Mouse (Mus musculus): ENCODE measurements at regions not wholly inside any gene's neighbourhood (a gene's known extent, or its start where the extent isn't known, plus 50 kb on each side); places are given as distances from the start of the nearest gene placed in this dataset.
A peak's percentile ranks its signal among the peaks of the same experiment; 100 is the strongest.

DNA sequence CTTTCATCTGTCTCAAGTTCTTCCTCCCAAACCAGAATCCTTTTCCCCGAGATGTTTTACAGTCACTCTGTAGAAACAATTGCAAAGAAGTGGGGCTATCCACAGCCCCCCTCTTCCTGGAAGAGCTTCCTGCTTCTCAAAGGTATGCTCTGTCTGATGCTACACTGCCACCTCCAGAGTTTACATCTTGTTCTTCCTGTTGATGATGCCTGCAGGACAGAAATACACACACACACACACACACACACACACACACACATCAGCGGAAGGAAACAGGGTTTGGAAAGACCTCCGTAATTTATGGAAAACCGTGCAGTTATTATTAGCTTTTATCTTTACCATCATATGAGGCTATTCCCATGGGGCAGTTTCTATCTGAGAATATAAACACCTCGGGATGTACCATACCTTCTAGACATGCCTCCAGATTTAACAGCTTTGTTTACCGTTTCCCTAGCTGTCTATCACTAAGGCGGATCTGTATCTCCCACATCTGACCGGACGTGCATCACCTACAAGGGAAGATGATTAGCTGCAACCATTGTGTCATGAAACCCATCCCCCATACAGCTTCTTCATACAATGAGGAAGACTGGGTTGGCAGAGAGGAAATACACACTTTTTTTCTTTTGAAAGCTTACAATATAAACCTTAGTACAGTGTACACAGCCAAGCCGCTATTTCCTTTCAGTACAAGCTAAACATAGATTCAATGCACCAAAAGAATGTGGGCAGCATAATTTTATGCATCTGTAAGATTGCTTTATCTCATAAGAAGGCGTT lies 288.6 kb downstream of the Plk2 start:
- no peak for DNase-seq (ENCODE audit: low spot score)
- H3K36me3 ChIP-seq = no peaks in the 10 kb centered on the region
- H3K4me1 ChIP-seq (replicated peaks) = no peaks in the 10 kb centered on the region
- no peak overlapping the region for H3K4me3 ChIP-seq
- WGBS = 87% methylated on average over 11 of the region's 11 CpGs
- H3K9me3 ChIP-seq = no peaks in the 10 kb centered on the region
- H3K27ac ChIP-seq = no peak overlapping the region
- H3K27me3 ChIP-seq (ENCODE audit: insufficient read depth, poor library complexity, severe bottlenecking) = no peaks in the 10 kb centered on the region

DNA sequence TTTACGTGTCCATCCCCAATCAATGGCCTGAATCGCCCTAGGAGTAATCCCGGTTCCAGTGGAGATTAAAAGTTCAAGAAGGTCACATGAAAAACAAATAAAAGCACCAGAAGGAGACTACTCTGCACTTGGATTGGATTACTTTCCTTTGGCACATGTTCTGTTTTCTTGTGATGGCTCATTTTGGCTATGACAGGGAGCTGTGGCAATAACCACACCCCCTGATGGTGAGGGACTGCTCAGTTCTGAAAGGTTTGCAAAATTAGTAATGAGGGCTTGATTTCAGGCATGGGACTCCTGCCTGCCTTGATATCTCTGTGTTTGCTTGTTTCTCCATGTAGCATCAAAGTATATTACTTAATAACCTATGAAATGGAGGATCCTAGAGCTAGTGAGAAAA lies 293.9 kb downstream of the Plk2 start:
- no peak for DNase-seq (ENCODE audit: low spot score)
- Histone ChIP-seq H3K9me3 (no peaks in the 10 kb centered on the region), H3K4me1 (replicated peaks) (0 out of 2 replicates have a peak, but pooled peaks cover 2% of the 10 kb centered on the region), H3K4me3 (no peak overlapping the region), H3K27ac (no peak overlapping the region), H3K36me3 (no peaks in the 10 kb centered on the region), H3K27me3 (ENCODE audit: insufficient read depth, poor library complexity, severe bottlenecking) (no peaks in the 10 kb centered on the region)
- WGBS = 65% methylated on average over 3 of the region's 3 CpGs

DNA sequence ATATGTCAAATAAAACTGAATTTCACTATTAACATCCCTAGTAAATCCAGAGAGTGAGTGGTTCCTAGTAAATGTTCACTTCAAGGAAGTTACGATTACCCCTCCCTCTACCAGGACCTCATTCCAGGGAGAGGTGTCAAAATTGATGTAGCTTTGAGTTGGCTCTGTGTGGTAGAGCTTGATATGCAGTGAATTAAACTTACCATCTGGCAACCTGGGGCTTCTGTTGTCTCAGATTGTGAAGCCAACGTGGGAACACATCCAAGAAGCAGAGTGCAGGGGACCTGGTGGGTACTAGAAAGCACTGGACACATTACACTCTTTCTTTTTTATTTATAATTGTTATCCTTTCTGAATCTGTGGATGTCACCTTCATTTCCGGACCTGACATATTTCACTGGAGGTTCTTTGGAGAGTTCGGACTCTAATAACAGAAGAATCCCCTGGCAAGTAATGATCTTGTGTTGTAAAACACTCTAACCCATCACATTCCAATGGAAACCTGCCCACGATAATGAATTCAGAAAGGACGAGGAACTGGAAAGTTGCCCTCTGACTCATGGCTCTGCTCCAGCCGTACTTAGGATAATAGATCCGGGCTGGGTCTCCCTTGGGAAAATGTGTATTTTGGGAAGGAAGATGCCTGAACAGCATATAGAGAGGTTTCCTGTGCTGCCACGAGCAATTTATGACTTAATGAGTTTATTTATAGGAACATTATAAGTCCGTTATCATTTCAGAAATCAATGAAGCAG lies 295.8 kb downstream of the Plk2 start:
- Histone ChIP-seq H3K4me3 (no peak overlapping the region), H3K27ac (no peak overlapping the region), H3K4me1 (replicated peaks) (peaks cover 12% of the 10 kb centered on the region; the same call in 1 of the 2 replicates), H3K36me3 (no peaks in the 10 kb centered on the region), H3K27me3 (ENCODE audit: insufficient read depth, poor library complexity, severe bottlenecking) (no peaks in the 10 kb centered on the region), H3K9me3 (no peaks in the 10 kb centered on the region)
- 72% methylated on average over 10 of the region's 10 CpGs for WGBS
- no peak for DNase-seq (ENCODE audit: low spot score)

DNA sequence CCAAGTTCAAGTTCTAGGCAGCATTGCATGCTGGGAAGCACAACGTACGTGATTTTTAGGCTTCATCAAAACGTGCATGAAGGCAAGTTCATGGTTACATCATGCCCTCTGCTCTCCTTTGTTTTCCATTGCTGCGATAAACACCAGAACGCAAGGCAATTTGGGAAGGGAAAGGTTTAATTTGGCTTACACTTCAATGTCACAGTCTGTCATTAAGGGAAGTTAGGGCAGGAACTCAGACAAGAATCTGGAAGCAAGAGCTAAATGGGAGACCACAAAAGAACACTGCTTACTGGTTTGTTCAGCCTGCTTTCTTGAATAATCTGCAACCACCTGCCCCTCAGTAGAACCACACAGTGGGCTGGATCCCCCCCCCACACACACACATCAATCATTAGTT lies 297.9 kb downstream of the Plk2 start:
- 89% methylated on average over 5 of the region's 5 CpGs for WGBS
- no peak overlapping the region for H3K27ac ChIP-seq
- no peaks in the 10 kb centered on the region for H3K36me3 ChIP-seq
- H3K9me3 ChIP-seq = no peaks in the 10 kb centered on the region
- H3K4me3 ChIP-seq = no peak overlapping the region
- H3K4me1 ChIP-seq (replicated peaks) = peaks cover 15% of the 10 kb centered on the region; the same call in 1 of the 2 replicates
- no peak for DNase-seq (ENCODE audit: low spot score)
- no peaks in the 10 kb centered on the region for H3K27me3 ChIP-seq (ENCODE audit: insufficient read depth, poor library complexity, severe bottlenecking)

DNA sequence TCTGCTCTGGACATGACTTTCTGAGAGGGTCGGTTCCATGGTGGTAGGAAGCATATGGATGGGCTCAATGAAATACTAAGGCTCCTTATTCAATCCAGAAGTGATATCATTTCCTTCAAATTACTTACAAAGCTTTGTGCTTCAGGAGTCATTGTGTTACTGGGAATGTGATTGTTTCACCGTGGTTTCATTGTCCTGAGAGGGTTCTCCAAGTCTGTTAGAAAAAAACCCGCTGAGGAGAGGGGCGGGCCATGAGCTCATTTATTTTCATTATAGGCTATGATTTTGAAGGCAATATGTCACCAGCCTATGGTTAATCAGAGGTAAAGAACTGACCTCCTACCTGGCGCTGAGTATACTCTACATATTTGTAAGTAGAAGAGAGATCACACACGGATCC lies 300.0 kb downstream of the Plk2 start:
- WGBS = 72% methylated on average over 6 of the region's 6 CpGs
- Histone ChIP-seq H3K4me3 (no peak overlapping the region), H3K27ac (no peak overlapping the region), H3K9me3 (no peaks in the 10 kb centered on the region), H3K27me3 (ENCODE audit: insufficient read depth, poor library complexity, severe bottlenecking) (no peaks in the 10 kb centered on the region), H3K4me1 (replicated peaks) (peaks cover 15% of the 10 kb centered on the region; the same call in 1 of the 2 replicates), H3K36me3 (no peaks in the 10 kb centered on the region)
- no peak for DNase-seq (ENCODE audit: low spot score)

DNA sequence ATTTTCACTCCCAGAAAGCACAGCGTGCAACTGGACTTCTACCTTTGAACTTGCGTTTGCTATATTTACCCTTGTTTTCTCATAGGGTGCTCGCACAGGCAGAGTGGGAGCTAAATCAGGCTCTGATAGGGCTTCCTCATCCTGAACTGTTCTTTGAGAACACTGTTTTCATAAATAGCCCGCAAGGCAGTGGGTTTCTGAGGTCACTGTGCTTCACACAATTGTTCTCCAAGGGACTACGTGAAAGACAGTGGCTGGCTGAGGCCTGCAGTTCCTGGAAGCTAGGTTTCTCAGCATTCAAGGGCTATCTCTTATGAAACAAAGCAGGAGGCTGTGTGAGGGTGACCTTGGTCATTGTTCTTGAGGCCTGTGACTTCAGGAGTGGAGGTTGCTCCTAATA lies 301.7 kb downstream of the Plk2 start:
- Histone ChIP-seq H3K27me3 (ENCODE audit: insufficient read depth, poor library complexity, severe bottlenecking) (no peaks in the 10 kb centered on the region), H3K4me3 (no peak overlapping the region), H3K27ac (no peak overlapping the region; the same call in 1 of the 2 replicates), H3K9me3 (no peaks in the 10 kb centered on the region), H3K4me1 (replicated peaks) (peaks cover 15% of the 10 kb centered on the region; the same call in 1 of the 2 replicates), H3K36me3 (no peaks in the 10 kb centered on the region)
- 78% methylated on average over 5 of the region's 5 CpGs for WGBS
- DNase-seq (ENCODE audit: low spot score) = peak; percentile 5

DNA sequence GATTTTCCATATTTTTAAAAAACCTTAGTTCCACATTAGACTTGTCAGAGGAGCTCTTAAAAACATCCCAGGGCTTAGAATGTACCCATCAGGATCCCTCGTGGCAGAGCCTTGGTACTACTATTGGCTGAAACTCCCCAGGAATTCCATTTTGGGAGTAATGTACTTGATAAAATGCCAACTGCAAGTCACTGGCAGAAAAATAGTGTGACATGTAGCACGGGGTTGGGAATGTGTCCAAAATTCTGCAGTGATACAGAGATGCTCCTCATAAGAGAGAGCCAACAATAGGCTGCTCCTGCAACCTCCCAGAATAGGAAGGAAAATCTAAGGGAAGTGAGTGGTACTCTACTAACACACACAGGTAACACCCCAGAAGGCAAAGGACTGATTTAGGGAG lies 309.4 kb downstream of the Plk2 start:
- DNase-seq (ENCODE audit: low spot score) = no peak
- Histone ChIP-seq H3K4me3 (no peak overlapping the region), H3K27me3 (ENCODE audit: insufficient read depth, poor library complexity, severe bottlenecking) (no peaks in the 10 kb centered on the region), H3K4me1 (replicated peaks) (no peaks in the 10 kb centered on the region), H3K36me3 (no peaks in the 10 kb centered on the region), H3K27ac (no peak overlapping the region), H3K9me3 (no peaks in the 10 kb centered on the region)
- 83% methylated on average over 2 of the region's 2 CpGs for WGBS

DNA sequence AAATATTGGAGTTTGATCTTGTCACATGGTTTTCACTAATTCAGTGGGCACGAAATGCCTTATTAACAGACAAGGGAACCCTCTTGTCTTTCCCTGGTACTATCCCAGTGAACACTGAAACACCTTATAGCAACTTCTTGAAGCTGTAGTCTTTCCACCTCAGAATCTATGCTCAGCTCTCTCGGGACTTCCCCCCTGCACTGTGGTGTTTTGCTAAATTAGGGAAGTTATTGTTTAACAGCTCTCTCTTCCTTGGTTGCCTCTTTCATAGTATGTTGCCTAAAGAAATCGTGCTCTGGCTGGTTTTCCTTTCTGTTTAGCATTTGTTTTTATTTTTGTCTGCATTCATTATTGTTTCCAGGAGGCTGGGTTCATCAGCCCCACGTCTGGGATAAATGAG lies 316.0 kb downstream of the Plk2 start:
- Histone ChIP-seq H3K36me3 (no peaks in the 10 kb centered on the region), H3K9me3 (no peaks in the 10 kb centered on the region), H3K4me3 (no peak overlapping the region), H3K27ac (no peak overlapping the region), H3K27me3 (ENCODE audit: insufficient read depth, poor library complexity, severe bottlenecking) (no peaks in the 10 kb centered on the region), H3K4me1 (replicated peaks) (no peaks in the 10 kb centered on the region)
- 75% methylated on average over 4 of the region's 4 CpGs for WGBS
- no peak for DNase-seq (ENCODE audit: low spot score)

DNA sequence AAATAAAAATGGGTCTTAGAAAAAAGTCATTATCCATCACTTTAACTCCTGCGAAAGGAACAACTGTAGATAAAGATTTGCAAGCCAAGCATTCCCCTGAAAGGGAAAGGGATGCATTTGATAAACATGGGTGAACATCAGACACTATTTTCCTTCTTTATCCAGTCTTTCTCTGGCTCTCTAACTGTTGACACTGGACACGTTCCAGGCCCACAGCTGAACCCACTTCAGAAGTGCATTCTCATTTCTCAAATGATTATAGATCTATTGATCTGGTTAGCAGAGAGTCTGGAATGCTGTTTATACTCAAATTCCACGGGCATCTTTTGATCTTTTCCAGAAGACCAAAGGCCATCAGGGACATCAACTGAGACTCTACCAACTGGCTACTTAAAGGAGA lies 317.7 kb downstream of the Plk2 start:
- Histone ChIP-seq H3K27ac (no peak overlapping the region), H3K4me3 (no peak overlapping the region), H3K4me1 (replicated peaks) (no peaks in the 10 kb centered on the region), H3K36me3 (no peaks in the 10 kb centered on the region), H3K27me3 (ENCODE audit: insufficient read depth, poor library complexity, severe bottlenecking) (no peaks in the 10 kb centered on the region), H3K9me3 (no peaks in the 10 kb centered on the region)
- no peak for DNase-seq (ENCODE audit: low spot score)
- WGBS = 69% methylated on average over 3 of the region's 3 CpGs

DNA sequence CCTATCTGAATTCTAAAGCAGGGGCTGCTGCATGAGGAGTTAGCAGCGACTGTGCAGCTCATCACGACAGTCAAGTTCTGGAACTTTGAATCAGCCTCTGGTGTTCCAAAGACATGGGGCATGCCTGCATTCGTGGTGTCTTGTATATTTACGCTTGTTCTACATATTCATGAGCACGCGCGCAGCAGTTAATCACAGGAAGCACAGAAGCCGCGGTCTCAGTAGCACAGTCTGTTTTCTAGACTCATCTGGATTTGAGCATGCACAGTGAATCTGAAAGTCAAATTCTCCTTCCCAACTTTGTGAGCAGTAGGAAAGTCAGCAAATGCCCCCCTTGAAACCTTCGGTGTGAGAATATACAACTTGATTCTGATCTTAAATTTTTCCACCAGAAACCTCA lies 327.3 kb downstream of the Plk2 start:
- 89% methylated on average over 10 of the region's 10 CpGs for WGBS
- Histone ChIP-seq H3K27me3 (ENCODE audit: insufficient read depth, poor library complexity, severe bottlenecking) (no peaks in the 10 kb centered on the region), H3K36me3 (no peaks in the 10 kb centered on the region), H3K4me1 (replicated peaks) (no peaks in the 10 kb centered on the region), H3K4me3 (no peak overlapping the region), H3K27ac (no peak overlapping the region), H3K9me3 (no peaks in the 10 kb centered on the region)
- DNase-seq (ENCODE audit: low spot score) = no peak

DNA sequence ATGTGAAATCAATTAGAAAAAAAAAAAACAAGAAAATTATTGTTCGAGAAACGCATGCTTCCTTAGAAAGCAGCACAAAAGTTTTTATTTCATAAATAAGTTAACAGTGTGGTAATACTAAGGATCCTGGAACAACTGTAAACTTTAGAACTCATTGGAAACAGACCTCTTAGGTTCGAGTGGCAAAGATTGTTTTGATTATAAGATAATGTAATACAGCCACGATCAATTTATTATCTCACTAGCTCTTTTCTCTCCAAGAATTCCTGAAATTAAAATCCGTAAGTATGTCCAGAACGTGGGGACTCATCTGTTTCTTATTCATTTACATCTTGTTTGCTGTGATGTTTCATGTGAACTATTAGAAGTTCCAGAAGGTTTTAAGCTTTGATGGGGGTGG lies 327.9 kb downstream of the Plk2 start:
- Histone ChIP-seq H3K36me3 (no peaks in the 10 kb centered on the region), H3K9me3 (no peaks in the 10 kb centered on the region), H3K27me3 (ENCODE audit: insufficient read depth, poor library complexity, severe bottlenecking) (no peaks in the 10 kb centered on the region), H3K27ac (no peak overlapping the region), H3K4me1 (replicated peaks) (no peaks in the 10 kb centered on the region), H3K4me3 (no peak overlapping the region)
- 82% methylated on average over 6 of the region's 6 CpGs for WGBS
- DNase-seq (ENCODE audit: low spot score) = no peak

DNA sequence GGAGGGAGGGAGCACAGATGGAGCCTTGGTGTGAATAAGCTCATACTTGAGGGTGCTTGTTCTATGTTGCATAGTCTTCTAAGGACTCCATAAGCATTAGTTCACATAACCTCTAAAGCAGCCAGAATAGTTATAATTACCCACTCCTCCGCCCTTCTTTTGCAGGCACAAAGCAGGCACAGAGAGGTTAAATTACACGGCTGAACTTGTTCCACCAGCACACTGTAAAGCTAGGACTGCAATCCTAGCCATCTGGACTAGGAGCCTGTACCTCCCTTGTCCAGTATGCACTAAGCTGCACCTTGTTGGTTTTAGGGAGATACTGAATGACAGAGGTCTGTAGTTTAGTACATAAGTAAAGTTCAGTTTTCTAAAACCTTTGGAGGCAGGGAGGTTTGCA lies 330.0 kb downstream of the Plk2 start:
- no peaks in the 10 kb centered on the region for H3K36me3 ChIP-seq
- no peak for DNase-seq (ENCODE audit: low spot score)
- H3K4me3 ChIP-seq = no peak overlapping the region
- H3K9me3 ChIP-seq = no peaks in the 10 kb centered on the region
- no peak overlapping the region for H3K27ac ChIP-seq
- 67% methylated on average over 2 of the region's 2 CpGs for WGBS
- H3K27me3 ChIP-seq (ENCODE audit: insufficient read depth, poor library complexity, severe bottlenecking) = no peaks in the 10 kb centered on the region
- H3K4me1 ChIP-seq (replicated peaks) = no peaks in the 10 kb centered on the region

DNA sequence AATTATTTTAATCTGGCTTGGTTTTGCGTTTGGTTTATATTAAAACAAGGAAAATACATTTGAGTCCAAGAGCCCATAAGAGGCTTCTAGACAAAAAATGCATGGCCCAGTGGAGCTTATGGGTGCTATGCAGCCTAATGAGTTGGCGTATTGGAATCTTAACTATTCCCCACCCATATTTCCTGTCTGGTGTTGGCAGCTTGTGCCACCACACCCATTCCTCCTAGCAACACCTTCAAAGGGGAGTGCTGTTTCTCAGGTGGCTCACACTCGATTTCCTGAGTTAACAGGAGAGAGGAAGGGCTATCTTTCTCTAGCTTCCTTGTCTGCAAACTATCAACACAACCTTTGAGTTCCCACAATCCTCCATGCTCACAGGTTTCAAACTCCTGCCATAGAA lies 331.0 kb downstream of the Plk2 start:
- H3K27ac ChIP-seq = no peak overlapping the region

More for the DNA sequence above, 331.0 kb downstream of the Plk2 start:
- DNase-seq (ENCODE audit: low spot score) = no peak
- 86% methylated on average over 3 of the region's 3 CpGs for WGBS
- Histone ChIP-seq H3K27me3 (ENCODE audit: insufficient read depth, poor library complexity, severe bottlenecking) (no peaks in the 10 kb centered on the region), H3K9me3 (no peaks in the 10 kb centered on the region), H3K4me3 (no peak overlapping the region), H3K36me3 (no peaks in the 10 kb centered on the region), H3K4me1 (replicated peaks) (no peaks in the 10 kb centered on the region)
